Mouse (Mus musculus) embryonic fibroblast, embryonic 13.5 days (primary cell): ENCODE measurements at regions not wholly inside any gene's neighbourhood (a gene's known extent, or its start where the extent isn't known, plus 50 kb on each side); places are given as distances from the start of the nearest gene placed in this dataset.

Experiments used
- CTCF ChIP-seq: IDR thresholded peaks from 2 replicates; pipeline ENCODE4 v1.5.1; 2011; ENCODE audit warnings: mild to moderate bottlenecking, control low read depth, low read length, moderate library complexity, borderline replicate concordance; ENCODE audit not compliant: insufficient read depth
- POLR2A ChIP-seq: IDR thresholded peaks from 2 replicates; pipeline ENCODE4 v1.6.1; 2011; ENCODE audit warnings: low read depth, mild to moderate bottlenecking, control low read depth, low read length, moderate library complexity

DNA sequence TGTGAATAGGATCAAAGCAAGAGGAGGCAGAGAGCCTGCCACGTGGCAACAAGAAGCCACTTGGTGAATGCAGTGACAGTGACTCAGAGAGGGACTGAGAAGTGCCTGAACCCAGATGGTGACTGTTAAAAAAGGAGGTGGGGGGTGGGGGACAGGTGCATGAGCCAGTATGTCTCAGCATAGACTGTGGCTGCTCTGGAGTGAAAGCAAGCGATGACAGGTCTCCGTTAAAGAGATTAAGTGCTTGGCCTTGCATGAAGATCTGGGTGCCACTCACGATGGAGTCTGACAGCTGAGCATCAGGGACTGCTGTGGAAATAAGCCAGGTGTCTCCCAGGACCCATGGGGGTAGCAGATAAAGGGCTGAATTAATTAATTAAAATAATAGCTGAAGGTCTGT lies 212.0 kb upstream of the Tenm4 start:
- no peak for TF ChIP-seq CTCF
- no peak for TF ChIP-seq POLR2A
